Mouse (Mus musculus): ENCODE measurements around the gene Slc30a10.

GRCm38 (mm10) chr1:185511306-185511705, 56.7 kb downstream of the Slc30a10 start:
- no peak for TF ChIP-seq POLR2A (IDR thresholded peaks at IDR 0.05; ENCODE audit: low read depth, low read length)
- no peak for TF ChIP-seq CTCF (IDR thresholded peaks at IDR 0.05; ENCODE audit: extremely low read depth, insufficient read length, insufficient replicate concordance, low read depth, low read length)

All from small intestine, adult 2 months (tissue).